ENCODE assay signal across 16 mouse cellular contexts in the genomic region with DNA sequence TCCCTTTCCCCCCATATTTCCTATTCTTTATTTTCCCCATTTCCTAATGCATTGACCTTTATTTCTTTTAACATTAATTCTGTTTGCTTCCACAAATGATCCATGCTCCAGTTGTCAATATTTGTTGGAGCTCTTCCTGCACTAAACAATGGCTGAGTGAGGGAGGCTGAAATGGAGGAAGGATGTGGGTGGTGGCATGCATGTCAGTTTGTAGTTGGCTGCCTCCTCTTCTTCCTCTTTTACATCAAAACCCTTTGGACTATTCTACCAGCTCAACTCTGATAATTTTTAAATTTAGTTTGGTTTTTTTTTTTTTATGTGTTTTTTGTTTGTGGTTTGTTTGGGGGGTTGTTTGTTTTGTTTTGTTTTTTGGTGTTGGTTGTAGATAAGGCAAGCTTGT.
"Had no signal": no experiment of that assay in that cellular context is flagged by ENCODE, and none has a peak within 500 bp of the region (broad histone marks: within the 10 kb centered on the region; RNA-seq: fewer than 3 reads in every experiment).

No protein-coding gene starts in this region.

- H3K4me2 ChIP-seq: kidney, embryonic 15.5 days; liver, embryonic 13.5 days; midbrain, embryonic 12.5 days; midbrain, embryonic 15.5 days had no signal

- ATAC-seq: lung, postnatal 0 days; midbrain, embryonic 15.5 days had no signal

- H3K4me3 ChIP-seq: kidney, embryonic 15.5 days; left cerebral cortex, adult 2 months; liver, embryonic 13.5 days; midbrain, embryonic 12.5 days; midbrain, embryonic 15.5 days; myocyte had no signal

- H3K9ac ChIP-seq: kidney, embryonic 15.5 days; liver, embryonic 13.5 days; midbrain, embryonic 12.5 days; midbrain, embryonic 15.5 days had no signal

- H3K9me3 ChIP-seq: kidney, embryonic 15.5 days; liver, embryonic 13.5 days; midbrain, embryonic 12.5 days; midbrain, embryonic 15.5 days had no signal

- H3K27ac ChIP-seq: left cerebral cortex, adult 2 months; liver, embryonic 13.5 days; midbrain, embryonic 12.5 days; midbrain, embryonic 15.5 days; stomach, postnatal 0 days had no signal

- H3K27me3 ChIP-seq: kidney, embryonic 15.5 days; liver, embryonic 13.5 days; midbrain, embryonic 12.5 days; midbrain, embryonic 15.5 days had no signal

- DNase-seq: kidney, adult 11 months; kidney, adult 8-10 months; kidney, postnatal 10 days; kidney, postnatal 36 days; layer of hippocampus, postnatal 36 days; liver, embryonic 13.5 days; lung, adult 2 months; lung, postnatal 36 days; thymus, postnatal 25 days had no signal

- H3K36me3 ChIP-seq: kidney, embryonic 15.5 days; liver, embryonic 13.5 days; midbrain, embryonic 12.5 days; midbrain, embryonic 15.5 days had no signal

- H3K4me1 ChIP-seq: kidney, embryonic 15.5 days; liver, embryonic 13.5 days; midbrain, embryonic 12.5 days; midbrain, embryonic 15.5 days had no signal
